Mouse (Mus musculus) myocyte (in vitro differentiated cells): Measurements from ENCODE around the gene Dguok. TPM values are rescaled to one million over a fixed set of nuclear protein-coding genes. Genes with fewer than 3 reads are reported as not detected.

Experiments used
- H3K27me3 ChIP-seq: one replicate; pipeline ENCODE4 v1.6.1; 2011; ENCODE audit not compliant: control insufficient read depth, insufficient read depth, insufficient read length
- H3K36me3 ChIP-seq: one replicate; pipeline ENCODE4 v1.6.1; 2011; ENCODE audit not compliant: control insufficient read depth, insufficient read depth
- H3K4me2 ChIP-seq: one replicate; pipeline ENCODE4 v1.6.1; 2011; ENCODE audit warnings: low read depth, control low read depth
- H3K4me3 ChIP-seq: one replicate; pipeline ENCODE4 v1.5.1; 2011; ENCODE audit warnings: mild to moderate bottlenecking, control low read depth, moderate library complexity
- H3K79me2 ChIP-seq: one replicate; pipeline ENCODE4 v1.6.1; 2011; ENCODE audit not compliant: control insufficient read depth, insufficient read depth
- H3ac ChIP-seq: one replicate; pipeline ENCODE4 v1.6.1; 2011; ENCODE audit not compliant: control insufficient read depth, insufficient read length
- CEBPB ChIP-seq: IDR thresholded peaks from 2 replicates; pipeline ENCODE4 v1.6.1; 2011; ENCODE audit warnings: mild to moderate bottlenecking, moderate library complexity; ENCODE audit not compliant: poor library complexity, insufficient read depth, severe bottlenecking
- E2F4 ChIP-seq: IDR thresholded peaks from one replicate; pipeline ENCODE4 v1.6.1; 2011; ENCODE audit warnings: mild to moderate bottlenecking, control low read depth, moderate library complexity; ENCODE audit not compliant: insufficient read depth
- MAX ChIP-seq: IDR thresholded peaks from one replicate; pipeline ENCODE4 v1.6.1; 2011; ENCODE audit warnings: low read depth, mild to moderate bottlenecking, control low read depth
- MYOD1 ChIP-seq, 3 experiments: IDR thresholded peaks; one replicate each; pipeline ENCODE4 v1.6.1; 2011; ENCODE audit warnings: control low read depth in 2 of 3, low read depth in 2 of 3, mild to moderate bottlenecking in 2 of 3, moderate library complexity in 1 of 3; ENCODE audit not compliant: insufficient read length in 2 of 3, control insufficient read depth in 1 of 3
- MYOG ChIP-seq, 3 experiments: IDR thresholded peaks; one replicate each; pipeline ENCODE4 v1.6.1; 2011; ENCODE audit warnings: control low read depth in 2 of 3, low read depth in 2 of 3, mild to moderate bottlenecking in 2 of 3; ENCODE audit not compliant: insufficient read length in 2 of 3, control insufficient read depth in 1 of 3, insufficient read depth in 1 of 3
- POLR2A ChIP-seq: IDR thresholded peaks from one replicate; pipeline ENCODE4 v1.6.1; 2011; ENCODE audit warnings: low read depth, mild to moderate bottlenecking, control low read depth, moderate library complexity; ENCODE audit not compliant: insufficient read length
- POLR2AphosphoS2 ChIP-seq: IDR thresholded peaks from one replicate; pipeline ENCODE4 v1.6.1; 2011; ENCODE audit warnings: low read depth, control low read depth; ENCODE audit not compliant: insufficient read length
- REST ChIP-seq: IDR thresholded peaks from one replicate; pipeline ENCODE4 v1.6.1; 2011; ENCODE audit warnings: mild to moderate bottlenecking, control low read depth, moderate library complexity; ENCODE audit not compliant: insufficient read depth, insufficient read length
- SRF ChIP-seq: IDR thresholded peaks from one replicate; pipeline ENCODE4 v1.6.1; 2011; ENCODE audit warnings: low read depth; ENCODE audit not compliant: control insufficient read depth, insufficient read length
- TCF12 ChIP-seq: IDR thresholded peaks from one replicate; pipeline ENCODE4 v1.6.1; 2011; ENCODE audit warnings: mild to moderate bottlenecking, control low read depth; ENCODE audit not compliant: poor library complexity, insufficient read depth, severe bottlenecking
- TCF3 ChIP-seq: IDR thresholded peaks from one replicate; pipeline ENCODE4 v1.6.1; 2011; ENCODE audit warnings: low read depth, control low read depth; ENCODE audit not compliant: insufficient read length
- USF1 ChIP-seq: IDR thresholded peaks from one replicate; pipeline ENCODE4 v1.6.1; 2011; ENCODE audit warnings: low read depth, mild to moderate bottlenecking, control low read depth, moderate library complexity
- polyA plus RNA-seq: library from polyadenylated mRNA; unstranded; fragments of >200 nt; fragmentation: generic; extraction: Trizol; gene quantifications from one replicate; pipeline ENCODE4 v1.2.1, GENCODE M21; 2012; ENCODE audit warnings: missing spikeins

Gene Dguok
- polyA plus RNA-seq, 1 experiment = 28.6 TPM

DNA sequence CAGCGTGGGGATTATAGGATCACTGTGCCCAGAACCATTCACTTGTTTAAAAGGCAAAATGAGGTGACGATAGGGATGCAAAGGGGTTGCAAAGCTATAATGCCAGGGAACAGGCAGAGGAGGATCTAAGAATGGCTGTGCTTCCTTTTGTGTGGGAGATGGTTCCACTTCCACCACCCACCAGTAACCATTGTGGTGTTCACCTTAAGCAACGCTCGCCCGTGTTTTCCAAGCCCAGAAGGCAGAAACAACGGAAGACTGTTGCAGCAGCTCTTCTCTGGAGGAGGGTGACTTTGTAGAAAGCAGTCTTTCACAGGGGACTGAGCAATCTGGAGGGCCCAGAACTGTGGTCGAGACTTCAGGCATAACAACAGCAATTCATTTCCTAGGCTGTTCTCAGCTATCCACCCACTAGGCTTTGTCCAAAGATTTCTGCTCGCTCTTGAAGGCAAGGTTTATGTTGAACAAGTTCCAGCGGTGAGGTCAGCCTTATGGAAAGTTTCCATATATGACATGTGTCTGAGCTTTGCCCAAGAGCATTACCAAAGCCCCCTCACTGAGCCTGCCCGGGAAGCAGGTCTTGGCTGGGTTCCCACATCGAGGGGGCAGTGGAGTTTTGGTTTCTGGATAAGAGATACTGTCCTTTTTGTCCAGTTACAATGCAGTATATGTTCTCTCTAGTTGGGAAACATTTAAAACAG, 35.1 kb upstream of the Dguok start:
- no peaks in the 10 kb centered on the region for H3K79me2 ChIP-seq
- peaks cover 21% of the 10 kb centered on the region for H3K36me3 ChIP-seq
- no peak overlapping the region for H3ac ChIP-seq
- H3K4me2 ChIP-seq = no peak overlapping the region
- H3K27me3 ChIP-seq = no peaks in the 10 kb centered on the region
- TF ChIP-seq POLR2AphosphoS2 (no peak), TCF12 (no peak), MYOD1 (IDR thresholded peaks at IDR 0.05; ENCODE audit: control insufficient read depth in 1 of 3, insufficient read length in 2 of 3, low read depth in 2 of 3) (no peak), E2F4 (no peak), SRF (no peak), MYOG (IDR thresholded peaks at IDR 0.05; ENCODE audit: control insufficient read depth in 1 of 3, insufficient read depth in 1 of 3, insufficient read length in 2 of 3, low read depth in 2 of 3) (no peak), USF1 (no peak), CEBPB (no peak), MAX (no peak), POLR2A (no peak), REST (no peak), TCF3 (no peak)
- H3K4me3 ChIP-seq = no peak overlapping the region

- Histone ChIP-seq H3ac (no peak overlapping the region), H3K36me3 (peaks cover 9% of the 10 kb centered on the region), H3K4me2 (no peak overlapping the region), H3K79me2 (peaks cover 2% of the 10 kb centered on the region), H3K4me3 (no peak overlapping the region), H3K27me3 (no peaks in the 10 kb centered on the region)
- no peak for TF ChIP-seq USF1
- TF ChIP-seq CEBPB = no peak
- TF ChIP-seq MYOD1 (IDR thresholded peaks at IDR 0.05; ENCODE audit: control insufficient read depth in 1 of 3, insufficient read length in 2 of 3, low read depth in 2 of 3) = no peak
- TF ChIP-seq POLR2AphosphoS2 = no peak
- TF ChIP-seq E2F4 = no peak
- TF ChIP-seq TCF3 = no peak
- no peak for TF ChIP-seq POLR2A
- TF ChIP-seq TCF12 = no peak
- no peak for TF ChIP-seq MYOG (IDR thresholded peaks at IDR 0.05; ENCODE audit: control insufficient read depth in 1 of 3, insufficient read depth in 1 of 3, insufficient read length in 2 of 3, low read depth in 2 of 3)
- no peak for TF ChIP-seq REST
- no peak for TF ChIP-seq SRF
- no peak for TF ChIP-seq MAX
These were observed 33.2 kb upstream of the Dguok start for GRCm38 (mm10) chr6:83540017-83540416.

GRCm38 (mm10) chr6:83536795-83537059, 30.0 kb upstream of the Dguok start:
- peaks cover 11% of the 10 kb centered on the region for H3K79me2 ChIP-seq
- TF ChIP-seq TCF3 (no peak), TCF12 (no peak), MYOD1 (IDR thresholded peaks at IDR 0.05; ENCODE audit: control insufficient read depth in 1 of 3, insufficient read length in 2 of 3, low read depth in 2 of 3) (no peak), USF1 (no peak), E2F4 (no peak), CEBPB (no peak), REST (no peak), MAX (no peak)
- no peak overlapping the region for H3ac ChIP-seq
- H3K27me3 ChIP-seq = no peaks in the 10 kb centered on the region
- no peak overlapping the region for H3K4me2 ChIP-seq
- no peak overlapping the region for H3K4me3 ChIP-seq
- no peaks in the 10 kb centered on the region for H3K36me3 ChIP-seq

GRCm38 (mm10) chr6:83536028-83536794, 29.4 kb upstream of the Dguok start, which contains the start of gene Actg2:
Actg2 (minus strand) TSS chr6:83536265.
- H3K27me3 ChIP-seq = no peaks in the 10 kb centered on the region
- TF ChIP-seq SRF (peak; percentile 17), REST (no peak)
- H3K4me3 ChIP-seq = peak within 1 kb of the TSS; percentile 8
- H3K4me2 ChIP-seq = peak within 1 kb of the TSS; percentile 57
- no peaks in the 10 kb centered on the region for H3K36me3 ChIP-seq
- peaks cover 11% of the 10 kb centered on the region for H3K79me2 ChIP-seq
- no peak within 1 kb of the TSS for H3ac ChIP-seq
